Mouse (Mus musculus): ENCODE results near the gene Parvg.

GRCm38 (mm10) chr15:84364746-84365145, 40.9 kb downstream of the Parvg start:
- no peak for TF ChIP-seq POLR2A (IDR thresholded peaks at IDR 0.05; ENCODE audit: borderline replicate concordance, control insufficient read depth, low read depth, low read length)
- TF ChIP-seq CTCF (IDR thresholded peaks at IDR 0.05; ENCODE audit: control insufficient read depth, insufficient read depth, low read length): no peak

All from bone marrow, adult 2 months (tissue).